Mouse (Mus musculus) erythroblast, embryonic 14.5 days (primary cell): ENCODE measurements at regions not wholly inside any gene's neighbourhood (a gene's known extent, or its start where the extent isn't known, plus 50 kb on each side); places are given as distances from the start of the nearest gene placed in this dataset.

Source experiments
- GATA1 ChIP-seq: IDR thresholded peaks from 2 replicates; pipeline ENCODE4 v1.6.1; 2012; ENCODE audit warnings: low read length, inconsistent platforms, mixed read lengths
- TAL1 ChIP-seq: IDR thresholded peaks from 3 replicates; pipeline ENCODE4 v1.6.1; 2012; ENCODE audit warnings: low read length, inconsistent platforms, mixed read lengths

GRCm38 (mm10) chr14:46639116-46639826 lies 121.1 kb upstream of the Cdkn3 start:
- no peak for TF ChIP-seq GATA1
- TF ChIP-seq TAL1: no peak
